Mouse (Mus musculus) thymus, adult 2 months (tissue): ENCODE measurements at regions not wholly inside any gene's neighbourhood (a gene's known extent, or its start where the extent isn't known, plus 50 kb on each side); places are given as distances from the start of the nearest gene placed in this dataset.

Experiments used
- CTCF ChIP-seq: fragments of 200-500 bp; IDR thresholded peaks from 2 replicates; pipeline ENCODE4 v1.5.1; 2012; ENCODE audit warnings: mild to moderate bottlenecking, control low read depth, low read length, moderate library complexity, borderline replicate concordance; ENCODE audit not compliant: control insufficient read depth, poor library complexity, insufficient read depth; ENCODE audit errors: extremely low read depth
- POLR2A ChIP-seq: fragments of 200-500 bp; IDR thresholded peaks from 2 replicates; pipeline ENCODE4 v1.6.1; 2012; ENCODE audit warnings: mild to moderate bottlenecking, low read length, control low read depth, moderate library complexity; ENCODE audit not compliant: control insufficient read depth, poor library complexity, insufficient read depth; ENCODE audit errors: extremely low read depth

- TF ChIP-seq CTCF (no peak), POLR2A (no peak)
These were observed 98.6 kb downstream of the Utp6 start for GRCm38 (mm10) chr11:79863487-79864175.
